Mouse (Mus musculus) large intestine, adult 2 months (tissue): Measurements from ENCODE around the gene Gm5767. TPM values are rescaled to one million over a fixed set of nuclear protein-coding genes. Genes with fewer than 3 reads are reported as not detected.
A peak's percentile ranks its signal among the peaks of the same experiment; 100 is the strongest.

Experiments used
- DNase-seq: peaks from one replicate; pipeline ENCODE4 v3.0.0-alpha.2; 2012; ENCODE audit warnings: low read depth, low spot score
- WGBS: fragments of 180-500 bp; shearing (Covaris S2); methylation state at CpG from one replicate; pipeline ENCODE4 v1.1.7; 2018; 5-methylcytosine and 5-hydroxymethylcytosine counted together
- polyA plus RNA-seq: library from polyadenylated mRNA; depleted of rRNA; stranded (reverse); fragments of >200 nt; gene quantifications from 2 replicates; pipeline ENCODE4 v1.2.3, GENCODE M21; 2012

The Gm5767 gene
- polyA plus RNA-seq, 1 experiment, result 0.26 TPM

GRCm38 (mm10) chr16:8668386-8668785 lies 12.2 kb upstream of the Gm5767 start:
- 83% methylated on average over 2 of the region's 2 CpGs for WGBS

GRCm38 (mm10) chr16:8669432-8669831 lies 11.1 kb upstream of the Gm5767 start:
- no peak for DNase-seq
- 71% methylated on average over 5 of the region's 5 CpGs for WGBS

More at GRCm38 (mm10) chr16:8668386-8668785, 12.2 kb upstream of the Gm5767 start:
- DNase-seq, result no peak

- 19% methylated on average over 14 of the region's 15 CpGs for WGBS
- no peak for DNase-seq
Measured at GRCm38 (mm10) chr16:8670041-8671035, 10.2 kb upstream of the Gm5767 start.

GRCm38 (mm10) chr16:8671551-8672349 lies 8.8 kb upstream of the Gm5767 start, which contains the start of gene Carhsp1:
TSS of gene Carhsp1 (minus strand) at chr16:8672155.
- 1% methylated on average over 67 of the region's 67 CpGs for WGBS
- peak; percentile 85 for DNase-seq

GRCm38 (mm10) chr16:8672350-8672687 lies 8.3 kb upstream of the Gm5767 start:
- no peak for DNase-seq
- WGBS, result 1% methylated on average over 18 of the region's 18 CpGs

GRCm38 (mm10) chr16:8672811-8673210 lies 7.8 kb upstream of the Gm5767 start:
- no peak for DNase-seq

- DNase-seq, result no peak
- 58% methylated on average over 6 of the region's 6 CpGs for WGBS
Measured at GRCm38 (mm10) chr16:8673343-8673742, 7.2 kb upstream of the Gm5767 start.

- DNase-seq, result no peak
- 7% methylated on average over 8 of the region's 8 CpGs for WGBS
Measured at GRCm38 (mm10) chr16:8674165-8674564, 6.4 kb upstream of the Gm5767 start.

- 40% methylated on average over 8 of the region's 8 CpGs for WGBS
- no peak for DNase-seq
Measured at GRCm38 (mm10) chr16:8675559-8675958, 5.0 kb upstream of the Gm5767 start.

- no peak for DNase-seq
- 82% methylated on average over 2 of the region's 2 CpGs for whole genome bisulfite sequencing
Measured at GRCm38 (mm10) chr16:8676228-8676627, 4.3 kb upstream of the Gm5767 start.

GRCm38 (mm10) chr16:8676800-8677199 lies 3.8 kb upstream of the Gm5767 start:
- no peak for DNase-seq
- 51% methylated on average over 4 of the region's 4 CpGs for whole genome bisulfite sequencing

GRCm38 (mm10) chr16:8678035-8678434 lies 2.5 kb upstream of the Gm5767 start:
- DNase-seq, result no peak

GRCm38 (mm10) chr16:8678676-8679075 lies 1.9 kb upstream of the Gm5767 start:
- 22% methylated on average over 4 of the region's 4 CpGs for WGBS
- no peak for DNase-seq

More at GRCm38 (mm10) chr16:8678035-8678434, 2.5 kb upstream of the Gm5767 start:
- WGBS, result 22% methylated on average over 5 of the region's 5 CpGs

- no peak for DNase-seq
- 34% methylated on average over 3 of the region's 3 CpGs for WGBS
Measured at GRCm38 (mm10) chr16:8679780-8680179, 790 bp upstream of the Gm5767 start.

- DNase-seq, result no peak
- WGBS, result 20% methylated on average over 4 of the region's 4 CpGs
Measured at GRCm38 (mm10) chr16:8685087-8685486, 4.5 kb downstream of the Gm5767 start.

- no peak for DNase-seq
- WGBS, result 55% methylated on average over 7 of the region's 7 CpGs
Measured at GRCm38 (mm10) chr16:8686121-8686870, 5.7 kb downstream of the Gm5767 start.

GRCm38 (mm10) chr16:8686871-8687535 lies 6.4 kb downstream of the Gm5767 start:
- 55% methylated on average over 11 of the region's 11 CpGs for WGBS
- DNase-seq, result no peak

GRCm38 (mm10) chr16:8687559-8688112 lies 7.1 kb downstream of the Gm5767 start:
- DNase-seq, result no peak
